Mouse (Mus musculus): ENCODE results near the gene Cabcoco1. TPM values are rescaled to one million over a fixed set of nuclear protein-coding genes. Genes with fewer than 3 reads are reported as not detected.

Cabcoco1 gene
- polyA plus RNA-seq, 1 experiment from 2014 or later, result 0.80 TPM

DNA sequence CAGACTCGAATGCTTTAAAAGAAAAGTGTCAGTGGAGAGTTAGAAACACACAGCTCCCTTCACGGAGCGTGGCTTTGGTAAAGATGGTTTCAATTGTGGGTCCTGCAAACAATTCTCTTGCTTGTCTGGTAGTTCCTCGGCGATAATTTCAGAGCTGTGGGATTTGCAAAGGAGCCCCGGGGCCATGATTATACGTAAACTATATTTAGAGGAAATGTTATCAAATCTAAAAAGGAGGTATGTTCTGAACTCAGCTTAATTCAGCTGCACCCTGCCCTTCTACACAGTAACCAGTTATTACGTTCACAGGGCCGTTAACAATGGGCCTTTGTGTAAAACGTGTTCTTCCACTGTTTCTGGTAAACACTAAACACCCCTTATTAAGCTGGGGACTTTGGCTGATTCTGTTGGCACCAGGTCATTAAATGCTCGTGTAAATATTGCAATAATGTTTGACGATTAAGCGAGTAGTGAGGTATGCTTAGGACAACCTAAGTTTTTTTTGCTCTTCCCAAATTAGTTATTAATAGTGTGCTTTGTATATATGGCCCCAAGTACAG lies 106.6 kb downstream of the Cabcoco1 start:
- Histone ChIP-seq H3K36me3 (ENCODE audit: control insufficient read depth, insufficient read depth, low read length) (no peaks in the 10 kb centered on the region), H3K27ac (ENCODE audit: low read depth, low read length) (no peak overlapping the region), H3K27me3 (ENCODE audit: control insufficient read depth, insufficient read depth, low read length) (no peaks in the 10 kb centered on the region), H3K4me2 (replicated peaks; ENCODE audit: low read depth, low read length) (no peak overlapping the region), H3K9me3 (ENCODE audit: control insufficient read depth, low read length) (no peaks in the 10 kb centered on the region), H3K9ac (ENCODE audit: low read depth, low read length) (no peak overlapping the region), H3K4me3 (ENCODE audit: low read depth, low read length) (no peak overlapping the region), H3K4me1 (replicated peaks; ENCODE audit: control insufficient read depth, insufficient read depth, low read length) (no peaks in the 10 kb centered on the region; the same call in 1 of the 2 replicates)
- WGBS, result 83% methylated on average over 13 of the region's 13 CpGs
- ATAC-seq (ENCODE audit: low FRiP score), result no peak
- DNase-seq (ENCODE audit: low spot score), result no peak

DNA sequence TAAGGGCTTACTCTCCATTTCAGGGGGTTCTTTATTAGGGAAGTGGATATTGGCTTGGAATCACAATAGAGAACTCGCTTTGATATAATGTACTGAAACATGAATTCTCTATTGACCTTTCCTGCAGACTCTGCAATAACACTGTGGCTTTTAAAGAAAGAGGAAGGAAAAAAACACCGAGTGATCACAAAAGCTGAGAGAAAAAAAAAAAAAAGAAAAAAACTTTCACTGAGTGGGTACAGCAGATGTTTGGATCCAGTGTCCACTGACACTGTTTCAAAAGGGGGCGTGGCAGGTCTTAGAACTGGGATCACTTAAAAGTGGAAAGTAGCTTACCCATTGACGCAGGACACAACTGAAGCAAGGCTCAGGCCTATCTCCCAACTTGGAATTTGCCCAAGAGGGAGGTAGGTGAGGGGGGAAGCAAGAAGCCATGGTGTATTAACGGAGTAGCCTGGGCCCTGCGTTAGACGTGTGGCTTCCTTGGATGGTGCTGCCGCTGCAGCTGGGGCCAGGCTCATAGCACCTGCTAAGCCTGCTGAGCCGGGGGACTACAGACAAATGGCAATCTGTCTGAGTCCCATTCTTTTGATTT lies 107.6 kb downstream of the Cabcoco1 start:
- Histone ChIP-seq H3K9ac (ENCODE audit: low read depth, low read length) (no peak overlapping the region), H3K4me2 (replicated peaks; ENCODE audit: low read depth, low read length) (no peak overlapping the region), H3K4me1 (replicated peaks; ENCODE audit: control insufficient read depth, insufficient read depth, low read length) (no peaks in the 10 kb centered on the region; the same call in 1 of the 2 replicates), H3K9me3 (ENCODE audit: control insufficient read depth, low read length) (no peaks in the 10 kb centered on the region), H3K27me3 (ENCODE audit: control insufficient read depth, insufficient read depth, low read length) (no peaks in the 10 kb centered on the region), H3K27ac (ENCODE audit: low read depth, low read length) (no peak overlapping the region), H3K36me3 (ENCODE audit: control insufficient read depth, insufficient read depth, low read length) (no peaks in the 10 kb centered on the region), H3K4me3 (ENCODE audit: low read depth, low read length) (no peak overlapping the region)
- DNase-seq (ENCODE audit: low spot score), result no peak
- no peak for ATAC-seq (ENCODE audit: low FRiP score)
- 86% methylated on average over 9 of the region's 9 CpGs for WGBS

DNA sequence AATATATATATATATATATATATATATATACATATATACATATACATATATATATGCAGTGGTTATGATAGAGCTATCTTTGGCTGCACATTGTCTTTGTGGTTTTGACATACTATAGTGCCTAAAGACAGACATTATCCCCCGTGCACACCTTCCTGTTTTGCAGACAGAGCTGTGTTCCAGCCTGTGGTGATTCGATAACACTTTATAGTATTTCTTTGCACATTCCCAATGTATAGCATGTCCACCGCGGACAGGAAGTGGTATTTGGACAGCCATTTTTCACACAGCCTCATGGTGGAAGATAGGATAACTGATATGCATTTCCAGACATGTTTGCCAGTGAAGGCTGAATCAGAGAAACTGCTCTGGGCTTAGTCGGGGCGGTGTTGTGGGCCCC lies 110.3 kb downstream of the Cabcoco1 start:
- Histone ChIP-seq H3K36me3 (ENCODE audit: control insufficient read depth, insufficient read depth, low read length) (no peaks in the 10 kb centered on the region), H3K9me3 (ENCODE audit: control insufficient read depth, low read length) (no peaks in the 10 kb centered on the region), H3K4me1 (replicated peaks; ENCODE audit: control insufficient read depth, insufficient read depth, low read length) (no peaks in the 10 kb centered on the region; the same call in 1 of the 2 replicates), H3K27ac (ENCODE audit: low read depth, low read length) (no peak overlapping the region), H3K27me3 (ENCODE audit: control insufficient read depth, insufficient read depth, low read length) (no peaks in the 10 kb centered on the region), H3K4me3 (ENCODE audit: low read depth, low read length) (no peak overlapping the region), H3K9ac (ENCODE audit: low read depth, low read length) (no peak overlapping the region), H3K4me2 (replicated peaks; ENCODE audit: low read depth, low read length) (no peak overlapping the region)
- 89% methylated on average over 6 of the region's 6 CpGs for WGBS
- no peak for DNase-seq (ENCODE audit: low spot score)
- ATAC-seq (ENCODE audit: low FRiP score), result no peak

DNA sequence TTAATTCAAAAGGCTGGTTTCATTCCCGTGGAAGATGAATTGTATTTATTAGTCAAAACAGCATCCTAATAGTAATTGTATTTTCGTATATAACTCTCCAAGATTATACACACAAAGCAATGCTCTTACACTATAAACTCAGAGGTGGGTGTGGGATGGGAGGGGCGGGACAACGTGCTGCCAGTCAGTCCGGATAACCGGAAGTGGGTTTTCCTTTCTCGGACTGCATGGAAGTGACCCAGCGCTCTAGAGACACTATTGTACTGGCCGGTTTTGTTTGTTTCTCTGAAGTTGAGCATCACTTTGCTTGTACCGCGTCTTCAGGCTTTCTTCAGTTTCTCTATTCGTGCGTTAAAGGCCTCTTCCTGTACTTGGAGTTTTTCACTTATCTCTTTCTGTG lies 110.8 kb downstream of the Cabcoco1 start:
- ATAC-seq (ENCODE audit: low FRiP score), result no peak

DNA sequence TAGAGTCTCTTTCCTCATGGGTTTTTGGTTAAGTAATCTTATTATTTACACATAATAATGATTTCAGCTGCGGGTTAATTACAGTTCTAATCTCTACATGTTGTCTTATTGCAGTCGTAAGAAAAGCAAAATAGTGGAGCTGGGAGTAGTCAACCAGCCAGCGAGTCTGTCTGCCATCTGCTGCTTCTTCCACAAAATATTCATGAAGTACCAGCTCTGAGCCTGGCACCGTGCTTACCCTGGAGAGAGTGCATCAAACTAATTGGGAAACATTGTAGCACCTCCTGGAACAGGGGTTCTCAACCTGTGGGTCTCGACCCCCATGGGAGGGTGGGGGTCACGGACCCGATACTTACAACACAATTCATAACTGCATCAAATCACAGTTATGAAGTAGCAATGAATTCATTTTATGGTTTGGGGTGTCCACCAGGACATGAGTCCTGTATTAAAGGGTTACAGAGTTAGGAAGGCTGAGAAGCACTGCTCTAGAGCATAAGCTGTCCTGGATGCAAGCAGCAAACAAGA lies 121.2 kb downstream of the Cabcoco1 start:
- H3K27ac ChIP-seq (ENCODE audit: low read depth, low read length), result no peak overlapping the region
- no peaks in the 10 kb centered on the region for H3K9me3 ChIP-seq (ENCODE audit: control insufficient read depth, low read length)
- no peaks in the 10 kb centered on the region for H3K27me3 ChIP-seq (ENCODE audit: control insufficient read depth, insufficient read depth, low read length)
- H3K4me1 ChIP-seq (replicated peaks; ENCODE audit: control insufficient read depth, insufficient read depth, low read length), result no peaks in the 10 kb centered on the region
- H3K9ac ChIP-seq (ENCODE audit: low read depth, low read length), result no peak overlapping the region
- ATAC-seq (ENCODE audit: low FRiP score), result no peak
- H3K36me3 ChIP-seq (ENCODE audit: control insufficient read depth, insufficient read depth, low read length), result no peaks in the 10 kb centered on the region
- H3K4me3 ChIP-seq (ENCODE audit: low read depth, low read length), result no peak overlapping the region
- DNase-seq (ENCODE audit: low spot score), result no peak
- 87% methylated on average over 7 of the region's 7 CpGs for WGBS
- no peak overlapping the region for H3K4me2 ChIP-seq (replicated peaks; ENCODE audit: low read depth, low read length)

More for the DNA sequence above, 110.8 kb downstream of the Cabcoco1 start:
- no peak for DNase-seq (ENCODE audit: low spot score)
- Histone ChIP-seq H3K4me2 (replicated peaks; ENCODE audit: low read depth, low read length) (no peak overlapping the region), H3K4me1 (replicated peaks; ENCODE audit: control insufficient read depth, insufficient read depth, low read length) (no peaks in the 10 kb centered on the region; the same call in 1 of the 2 replicates), H3K4me3 (ENCODE audit: low read depth, low read length) (no peak overlapping the region), H3K36me3 (ENCODE audit: control insufficient read depth, insufficient read depth, low read length) (no peaks in the 10 kb centered on the region), H3K27ac (ENCODE audit: low read depth, low read length) (no peak overlapping the region), H3K9me3 (ENCODE audit: control insufficient read depth, low read length) (no peaks in the 10 kb centered on the region), H3K27me3 (ENCODE audit: control insufficient read depth, insufficient read depth, low read length) (no peaks in the 10 kb centered on the region), H3K9ac (ENCODE audit: low read depth, low read length) (no peak overlapping the region)
- WGBS, result 92% methylated on average over 13 of the region's 13 CpGs

DNA sequence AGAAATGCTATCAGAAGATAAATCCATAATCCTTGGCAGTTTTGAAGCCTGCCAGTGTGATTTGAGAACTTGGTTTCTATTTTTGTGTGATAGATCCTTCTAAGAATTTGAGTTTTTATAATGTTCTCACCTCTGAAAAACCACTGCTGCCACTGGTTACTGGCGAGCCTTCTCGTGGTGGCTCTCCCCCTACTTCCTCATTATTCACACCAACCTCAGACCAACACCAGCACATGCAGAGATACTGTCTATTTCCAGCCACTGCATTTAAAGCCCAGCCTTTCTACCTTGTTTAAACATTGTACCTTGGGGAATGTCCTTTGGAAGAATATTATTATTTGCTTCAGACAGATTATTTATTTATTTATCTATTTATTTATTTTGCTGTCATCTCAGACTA lies 121.8 kb downstream of the Cabcoco1 start:
- Histone ChIP-seq H3K36me3 (ENCODE audit: control insufficient read depth, insufficient read depth, low read length) (no peaks in the 10 kb centered on the region), H3K27ac (ENCODE audit: low read depth, low read length) (no peak overlapping the region), H3K9me3 (ENCODE audit: control insufficient read depth, low read length) (no peaks in the 10 kb centered on the region), H3K4me3 (ENCODE audit: low read depth, low read length) (no peak overlapping the region), H3K27me3 (ENCODE audit: control insufficient read depth, insufficient read depth, low read length) (no peaks in the 10 kb centered on the region), H3K9ac (ENCODE audit: low read depth, low read length) (no peak overlapping the region), H3K4me2 (replicated peaks; ENCODE audit: low read depth, low read length) (no peak overlapping the region), H3K4me1 (replicated peaks; ENCODE audit: control insufficient read depth, insufficient read depth, low read length) (no peaks in the 10 kb centered on the region)
- no peak for DNase-seq (ENCODE audit: low spot score)
- ATAC-seq (ENCODE audit: low FRiP score), result no peak
- WGBS, result 78% methylated on average over 2 of the region's 2 CpGs

DNA sequence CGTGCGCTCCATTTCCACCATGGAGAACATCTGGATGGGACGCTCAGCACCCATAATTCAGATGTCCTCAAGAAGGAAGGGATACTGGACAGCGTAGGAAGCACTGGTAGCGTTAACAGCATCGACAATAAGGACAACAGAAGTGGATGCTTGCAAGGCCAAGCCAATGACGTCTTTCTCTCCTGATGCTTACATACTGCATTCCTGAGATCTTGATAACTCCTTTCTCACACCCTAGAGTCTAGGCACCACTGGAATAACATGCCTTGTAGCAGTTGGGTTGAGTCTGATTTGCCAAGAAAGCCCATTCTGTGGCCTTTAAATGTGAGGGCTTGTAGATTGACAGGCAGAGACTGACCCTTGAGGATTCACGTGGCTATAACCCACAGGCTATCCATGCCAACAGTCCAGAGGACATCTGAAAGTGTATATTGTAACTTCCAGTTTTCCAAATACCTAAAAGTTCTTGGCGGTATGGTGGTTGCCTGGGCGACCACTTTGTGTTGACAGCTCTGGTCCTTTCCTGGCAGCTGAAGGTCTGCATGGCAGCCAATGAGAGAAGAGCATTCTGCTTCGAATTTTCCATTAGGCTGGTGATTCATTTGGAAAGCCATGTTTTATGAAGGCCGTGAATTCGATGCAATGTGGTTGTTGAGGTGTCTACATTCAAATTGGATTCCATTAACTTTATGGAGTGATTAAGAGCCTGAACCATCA lies 124.5 kb downstream of the Cabcoco1 start:
- Histone ChIP-seq H3K36me3 (ENCODE audit: control insufficient read depth, insufficient read depth, low read length) (no peaks in the 10 kb centered on the region), H3K4me3 (ENCODE audit: low read depth, low read length) (no peak overlapping the region), H3K9me3 (ENCODE audit: control insufficient read depth, low read length) (no peaks in the 10 kb centered on the region), H3K27me3 (ENCODE audit: control insufficient read depth, insufficient read depth, low read length) (no peaks in the 10 kb centered on the region), H3K4me2 (replicated peaks; ENCODE audit: low read depth, low read length) (no peak overlapping the region), H3K4me1 (replicated peaks; ENCODE audit: control insufficient read depth, insufficient read depth, low read length) (no peaks in the 10 kb centered on the region), H3K27ac (ENCODE audit: low read depth, low read length) (no peak overlapping the region), H3K9ac (ENCODE audit: low read depth, low read length) (no peak overlapping the region)
- WGBS, result 93% methylated on average over 13 of the region's 13 CpGs
- no peak for ATAC-seq (ENCODE audit: low FRiP score)
- DNase-seq (ENCODE audit: low spot score), result no peak

DNA sequence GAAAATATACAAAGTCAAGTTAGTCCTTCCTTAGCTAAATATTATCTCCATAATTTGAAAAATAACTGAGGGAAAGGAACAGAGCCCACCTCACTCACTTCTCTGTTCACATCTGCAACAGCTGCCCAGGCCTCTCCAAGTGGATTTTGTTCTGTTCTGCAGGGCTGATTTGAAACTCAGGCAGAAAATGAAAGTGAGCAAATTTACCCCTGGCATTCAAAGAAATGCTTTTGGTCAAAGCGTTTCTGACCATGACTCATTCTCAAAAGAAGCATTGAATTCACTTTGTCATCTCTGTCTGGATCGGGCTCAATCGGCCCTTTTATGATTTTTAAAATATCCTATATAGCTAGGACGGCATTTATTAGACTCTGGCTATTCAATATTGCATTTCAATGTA lies 135.8 kb downstream of the Cabcoco1 start:
- Histone ChIP-seq H3K4me1 (replicated peaks; ENCODE audit: control insufficient read depth, insufficient read depth, low read length) (no peaks in the 10 kb centered on the region), H3K27me3 (ENCODE audit: control insufficient read depth, insufficient read depth, low read length) (no peaks in the 10 kb centered on the region), H3K27ac (ENCODE audit: low read depth, low read length) (no peak overlapping the region), H3K4me3 (ENCODE audit: low read depth, low read length) (no peak overlapping the region), H3K36me3 (ENCODE audit: control insufficient read depth, insufficient read depth, low read length) (no peaks in the 10 kb centered on the region), H3K9ac (ENCODE audit: low read depth, low read length) (no peak overlapping the region), H3K4me2 (replicated peaks; ENCODE audit: low read depth, low read length) (no peak overlapping the region), H3K9me3 (ENCODE audit: control insufficient read depth, low read length) (no peaks in the 10 kb centered on the region)
- DNase-seq (ENCODE audit: low spot score), result no peak
- WGBS, result 84% methylated on average over 4 of the region's 4 CpGs
- ATAC-seq (ENCODE audit: low FRiP score), result no peak

Measured in hindbrain, embryonic 11.5 days (tissue).